Mouse (Mus musculus) liver, postnatal 0 days (tissue): Measurements from ENCODE around the gene Bola1. TPM values are rescaled to one million over a fixed set of nuclear protein-coding genes. Genes with fewer than 3 reads are reported as not detected.
"Not testable (repeated sequence)": the region's sequence is repeated elsewhere in the genome, so short reads cannot be mapped to it uniquely, and the experiment has no call there.

Experiments
- ATAC-seq: fragments of 200-750 bp; cut with Nextera tagmentation; 2 replicates; pipeline ENCODE4 v1.8.0; 2017; ENCODE audit warnings: mild to moderate bottlenecking, moderate library complexity
- DNase-seq: peaks from one replicate; pipeline ENCODE4 v3.0.0-alpha.2; 2016
- H3K27ac ChIP-seq: fragments of 300-500 bp; sonication (generic); 2 replicates; pipeline ENCODE4 v1.5.1; 2014; ENCODE audit warnings: antibody characterized with exemption, moderate library complexity, mild to moderate bottlenecking, low read depth
- H3K27me3 ChIP-seq: fragments of 300-500 bp; sonication (generic); 2 replicates; pipeline ENCODE4 v1.6.1; 2014; ENCODE audit warnings: low read length, control low read depth, mixed read lengths; ENCODE audit not compliant: insufficient read depth
- H3K36me3 ChIP-seq: fragments of 300-500 bp; sonication (generic); replicated peaks from 2 replicates; pipeline ENCODE4 v1.6.1; 2014; ENCODE audit warnings: mild to moderate bottlenecking, control low read depth, low read length, moderate library complexity, mixed read lengths; ENCODE audit not compliant: insufficient read depth
- H3K4me1 ChIP-seq: fragments of 300-500 bp; sonication (generic); 2 replicates; pipeline ENCODE4 v1.6.1; 2014; ENCODE audit warnings: antibody characterized with exemption, mild to moderate bottlenecking, control low read depth; ENCODE audit not compliant: insufficient read depth
- H3K4me2 ChIP-seq: fragments of 300-500 bp; sonication (generic); 2 replicates; pipeline ENCODE4 v1.6.1; 2014; ENCODE audit warnings: low read depth, mild to moderate bottlenecking, low read length, moderate library complexity, mixed read lengths
- H3K4me3 ChIP-seq: fragments of 300-500 bp; sonication (generic); 2 replicates; pipeline ENCODE4 v1.5.1; 2014; ENCODE audit warnings: low read depth, low read length
- H3K9ac ChIP-seq: fragments of 300-500 bp; sonication (generic); replicated peaks from 2 replicates; pipeline ENCODE4 v1.6.1; 2014; ENCODE audit warnings: mild to moderate bottlenecking, moderate library complexity
- H3K9me3 ChIP-seq: fragments of 300-500 bp; sonication (generic); 2 replicates; pipeline ENCODE4 v1.6.1; 2016; ENCODE audit warnings: mild to moderate bottlenecking, control low read depth, low read length, mixed read lengths
- CTCF ChIP-seq: sonication (generic); IDR thresholded peaks from 2 replicates; pipeline ENCODE4 v1.5.1; 2016; ENCODE audit warnings: antibody characterized with exemption, low read depth
- EP300 ChIP-seq: IDR thresholded peaks from 2 replicates; pipeline ENCODE4 v1.6.1; 2016; ENCODE audit warnings: antibody characterized with exemption, low read depth, mild to moderate bottlenecking
- WGBS: fragments of 180-500 bp; shearing (Covaris S2); extraction: QIAGEN DNeasy Blood & Tissue Kit; methylation state at CpG from one replicate; pipeline ENCODE4 v1.1.7; 2014; ENCODE audit not compliant: insufficient replicate concordance; 5-methylcytosine and 5-hydroxymethylcytosine counted together
- polyA plus RNA-seq: library from polyadenylated mRNA; unstranded; fragments of >200 nt; fragmentation: Nextera tagmentation; extraction: Ambion mirVana; gene quantifications from 2 replicates; pipeline ENCODE4 v1.2.1, GENCODE M21; 2015

The Bola1 gene
- polyA plus RNA-seq, 1 experiment from 2014 or later: 49.2 TPM

GRCm38 (mm10) chr3:96219191-96219641, 293 bp downstream of the Bola1 start:
- H3K4me3 ChIP-seq: peak overlapping the region; percentile 67
- peak overlapping the region; percentile 93 for H3K9ac ChIP-seq
- H3K9me3 ChIP-seq: no peaks in the 10 kb centered on the region
- ATAC-seq: peak; percentile 7
- peak; percentile 65 for TF ChIP-seq CTCF
- TF ChIP-seq EP300: no peak
- H3K27ac ChIP-seq: peak overlapping the region; percentile 99
- no peaks in the 10 kb centered on the region for H3K27me3 ChIP-seq
- H3K4me2 ChIP-seq: peak overlapping the region; percentile 70
- DNase-seq: peak; percentile 52
- H3K36me3 ChIP-seq: no peaks in the 10 kb centered on the region
- WGBS: 0% methylated on average over 12 of the region's 12 CpGs
- H3K4me1 ChIP-seq: peaks cover 41% of the 10 kb centered on the region

- no peaks in the 10 kb centered on the region for H3K36me3 ChIP-seq
- ATAC-seq (no peak), DNase-seq (peak; percentile 34)
- peaks cover 10% of the 10 kb centered on the region for H3K4me1 ChIP-seq
- H3K4me3 ChIP-seq: no peak overlapping the region
- no peak overlapping the region for H3K9ac ChIP-seq
- no peak overlapping the region for H3K27ac ChIP-seq
- no peaks in the 10 kb centered on the region for H3K27me3 ChIP-seq
- WGBS: 35% methylated on average over 15 of the region's 15 CpGs
- no peak for TF ChIP-seq EP300
- peak; percentile 57 for TF ChIP-seq CTCF
- H3K4me2 ChIP-seq: no peak overlapping the region
- no peaks in the 10 kb centered on the region for H3K9me3 ChIP-seq
These were observed 10.3 kb downstream of the Bola1 start for GRCm38 (mm10) chr3:96209242-96209641.

GRCm38 (mm10) chr3:96207819-96208218, 11.7 kb downstream of the Bola1 start:
- WGBS: 79% methylated on average over 3 of the region's 3 CpGs
- Histone ChIP-seq H3K27ac (no peak overlapping the region), H3K27me3 (no peaks in the 10 kb centered on the region), H3K9me3 (no peaks in the 10 kb centered on the region), H3K4me3 (no peak overlapping the region), H3K4me2 (no peak overlapping the region), H3K4me1 (peaks cover 4% of the 10 kb centered on the region; the same call in 1 of the 2 replicates), H3K9ac (no peak overlapping the region), H3K36me3 (no peaks in the 10 kb centered on the region)
- peak; percentile 33 for TF ChIP-seq CTCF
- TF ChIP-seq EP300: no peak
- ATAC-seq (no peak), DNase-seq (no peak)

GRCm38 (mm10) chr3:96199731-96200130, 19.8 kb downstream of the Bola1 start:
- Histone ChIP-seq H3K4me1 (peaks cover 15% of the 10 kb centered on the region), H3K9ac (no peak overlapping the region), H3K36me3 (no peaks in the 10 kb centered on the region), H3K9me3 (no peaks in the 10 kb centered on the region; the same call in 1 of the 2 replicates), H3K27ac (no peak overlapping the region), H3K4me2 (no peak overlapping the region), H3K4me3 (no peak overlapping the region), H3K27me3 (no peaks in the 10 kb centered on the region)
- ATAC-seq: no peak
- TF ChIP-seq EP300 (no peak), CTCF (no peak)
- DNase-seq: no peak
- 46% methylated on average over 2 of the region's 2 CpGs for WGBS

GRCm38 (mm10) chr3:96198601-96199251, 20.8 kb downstream of the Bola1 start:
- DNase-seq, H3K4me3 ChIP-seq, H3K4me2 ChIP-seq, ATAC-seq, H3K9ac ChIP-seq, H3K36me3 ChIP-seq, H3K27ac ChIP-seq, H3K9me3 ChIP-seq, H3K27me3 ChIP-seq: not testable (repeated sequence)
- H3K4me1 ChIP-seq: peaks cover 15% of the 10 kb centered on the region
- 30% methylated on average over 5 of the region's 8 CpGs for WGBS

GRCm38 (mm10) chr3:96198181-96198580, 21.3 kb downstream of the Bola1 start:
- Histone ChIP-seq H3K4me1 (peaks cover 15% of the 10 kb centered on the region), H3K4me3 (peak overlapping the region; percentile 55), H3K9me3 (no peaks in the 10 kb centered on the region; the same call in 1 of the 2 replicates), H3K4me2 (peak overlapping the region; percentile 85), H3K36me3 (no peaks in the 10 kb centered on the region), H3K27ac (peak overlapping the region; percentile 20; the same call in 1 of the 2 replicates), H3K9ac (peak overlapping the region; percentile 51; the same call in 1 of the 2 replicates), H3K27me3 (no peaks in the 10 kb centered on the region)
- 15% methylated on average over 6 of the region's 6 CpGs for WGBS
- DNase-seq (no peak), ATAC-seq (peak; percentile 22)
- TF ChIP-seq CTCF: no peak
- no peak for TF ChIP-seq EP300
